Mouse (Mus musculus): ENCODE measurements around the gene 1700017B05Rik.

DNA sequence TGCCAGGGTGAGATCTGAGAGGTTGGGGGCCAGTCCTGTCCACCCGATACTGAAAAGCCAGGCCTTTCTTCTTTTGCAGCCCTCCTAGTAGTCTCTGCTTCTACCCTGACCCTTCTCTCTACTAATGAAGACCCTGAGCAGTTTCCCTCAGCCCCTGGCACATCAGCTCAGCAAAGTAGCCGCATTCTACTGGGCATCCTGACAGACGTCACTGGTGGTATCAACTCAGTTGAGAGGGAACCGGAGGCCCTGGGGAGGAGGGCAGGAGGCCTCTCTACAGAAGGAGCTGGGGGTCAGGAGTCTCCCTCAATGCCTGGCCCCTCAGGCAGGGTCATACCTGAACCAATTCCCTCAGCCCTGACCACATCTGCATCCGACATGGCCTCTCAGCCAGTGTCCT, 21.3 kb downstream of the 1700017B05Rik start:
- no peak for TF ChIP-seq POLR2A (IDR thresholded peaks at IDR 0.05; ENCODE audit: insufficient read length, low read depth)
- TF ChIP-seq TCF12 (IDR thresholded peaks at IDR 0.05; ENCODE audit: insufficient read depth, poor library complexity, severe bottlenecking): no peak
- TF ChIP-seq MYOG (IDR thresholded peaks at IDR 0.05; ENCODE audit: control insufficient read depth in 1 of 3, insufficient read depth in 1 of 3, insufficient read length in 2 of 3, low read depth in 2 of 3): no peak
